Mouse (Mus musculus) cerebellum, adult 18-20 months (tissue): ENCODE data around the gene Ywhae.
A peak's percentile ranks its signal among the peaks of the same experiment; 100 is the strongest.

ENCODE experiments used
- DNase-seq, 2 experiments: peaks; one replicate each; pipeline ENCODE4 v3.0.0; 2021

Gene Ywhae

DNA sequence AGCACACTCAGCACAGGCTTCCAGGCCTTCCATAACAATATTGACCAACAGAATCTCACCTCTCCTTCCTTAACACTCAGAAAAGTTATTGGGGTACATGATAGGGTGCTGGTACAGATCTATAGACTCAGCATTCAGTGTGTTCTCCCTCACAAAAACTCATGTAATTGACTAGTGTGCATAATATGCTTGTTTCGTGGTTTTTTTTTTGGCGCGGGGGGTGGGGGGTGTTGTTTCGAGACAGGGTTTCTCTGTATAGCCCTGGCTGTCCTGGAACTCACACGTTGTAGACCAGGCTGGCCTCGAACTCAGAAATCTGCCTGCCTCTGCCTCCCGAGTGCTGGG lies 5.8 kb downstream of the Ywhae start:
- DNase-seq: no peak

DNA sequence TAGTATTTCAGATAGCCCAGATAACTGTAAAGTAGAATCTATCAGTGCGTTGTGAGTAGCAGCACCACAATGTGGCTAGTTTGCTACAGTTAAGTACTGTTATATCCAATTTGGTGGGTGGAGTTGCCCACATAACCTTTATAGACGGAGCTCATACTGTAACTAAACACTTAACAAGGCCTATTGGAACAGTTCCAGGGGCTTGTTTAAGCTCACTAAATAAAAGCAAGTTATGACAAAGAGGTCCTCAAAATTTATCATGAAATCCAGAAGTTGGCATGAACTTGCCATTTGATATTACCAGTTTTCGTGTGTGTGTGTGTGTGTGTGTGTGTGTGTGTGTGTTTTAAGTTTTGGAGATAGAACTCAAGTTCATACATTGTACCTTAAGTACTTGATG lies 7.5 kb downstream of the Ywhae start:
- no peak for DNase-seq

DNA sequence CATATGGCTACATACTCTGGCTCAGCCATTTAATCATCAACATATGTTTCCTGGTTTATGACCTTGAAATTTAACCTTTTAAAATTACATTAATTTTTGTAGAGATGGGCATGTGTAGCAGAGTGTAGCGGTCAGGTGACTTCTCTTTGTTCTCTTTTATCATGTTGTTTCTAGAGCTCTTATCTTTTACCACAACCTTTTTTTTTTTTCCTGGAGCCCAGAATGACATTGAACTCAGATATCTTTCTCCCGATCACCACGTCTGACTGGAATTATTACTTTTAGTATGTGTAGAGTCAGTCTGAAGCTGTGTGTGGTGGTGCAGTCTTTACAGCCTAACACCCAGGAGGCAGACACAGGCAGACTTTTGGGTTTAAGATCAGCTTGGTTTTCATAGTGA lies 8.9 kb downstream of the Ywhae start:
- DNase-seq: no peak

DNA sequence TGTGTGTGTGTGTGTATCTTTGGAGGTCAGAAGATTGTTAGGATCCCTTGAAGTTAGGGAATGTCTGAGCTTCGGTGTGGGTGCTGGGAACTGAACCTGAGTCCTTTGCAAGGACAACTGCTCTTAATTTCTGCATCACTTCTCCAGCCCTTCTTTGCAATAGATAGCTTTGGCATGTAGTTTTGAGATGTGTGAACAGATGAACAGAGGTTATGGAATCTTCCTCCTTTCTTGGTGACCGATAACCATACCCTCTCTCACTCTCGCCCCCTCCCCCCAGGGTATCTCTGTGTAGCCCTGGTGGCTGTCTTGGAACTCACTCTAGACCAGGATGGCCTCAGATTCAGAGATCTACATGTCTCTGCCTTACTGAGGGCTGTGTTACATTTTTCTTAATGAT lies 12.1 kb downstream of the Ywhae start:
- no peak for DNase-seq

DNA sequence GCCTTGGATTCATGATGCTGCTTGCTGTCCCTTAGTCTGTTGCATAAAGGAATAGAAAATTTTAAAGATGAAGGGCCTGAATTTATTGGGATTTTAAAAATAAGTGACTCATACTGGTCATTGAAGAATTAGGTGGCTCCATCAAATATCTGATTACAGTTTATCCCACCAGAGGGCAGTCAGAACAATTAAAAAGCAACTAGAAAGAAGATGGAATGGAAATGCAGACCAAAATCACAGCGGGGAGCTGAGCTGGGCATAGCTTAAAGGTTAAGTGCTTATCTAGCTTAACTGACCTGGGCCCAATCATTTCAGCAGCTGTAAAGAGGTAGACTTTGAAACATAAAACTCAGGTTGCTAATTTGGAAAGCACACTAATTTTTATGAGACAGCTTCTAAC lies 17.9 kb downstream of the Ywhae start:
- DNase-seq: peak in 1 of 2 experiments; percentile 44

DNA sequence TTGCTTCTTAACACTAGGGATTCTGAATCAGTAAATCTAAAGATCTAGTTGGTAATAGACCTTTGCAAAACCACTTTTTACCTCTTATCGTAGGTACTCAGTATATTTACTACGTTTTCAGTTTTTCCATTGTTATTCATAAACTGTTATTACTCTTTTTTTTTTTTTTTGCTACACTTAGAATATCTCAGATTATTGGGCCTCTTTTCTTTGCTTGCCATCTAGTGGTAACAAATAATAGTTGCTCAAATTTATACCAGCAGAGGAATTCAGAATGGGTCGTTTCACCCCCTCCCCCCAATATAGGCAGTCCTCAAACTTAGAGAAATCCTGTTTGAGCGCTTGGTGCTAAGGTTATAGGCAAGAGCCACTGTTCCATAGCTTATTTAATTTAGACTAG lies 18.4 kb downstream of the Ywhae start:
- no peak for DNase-seq

DNA sequence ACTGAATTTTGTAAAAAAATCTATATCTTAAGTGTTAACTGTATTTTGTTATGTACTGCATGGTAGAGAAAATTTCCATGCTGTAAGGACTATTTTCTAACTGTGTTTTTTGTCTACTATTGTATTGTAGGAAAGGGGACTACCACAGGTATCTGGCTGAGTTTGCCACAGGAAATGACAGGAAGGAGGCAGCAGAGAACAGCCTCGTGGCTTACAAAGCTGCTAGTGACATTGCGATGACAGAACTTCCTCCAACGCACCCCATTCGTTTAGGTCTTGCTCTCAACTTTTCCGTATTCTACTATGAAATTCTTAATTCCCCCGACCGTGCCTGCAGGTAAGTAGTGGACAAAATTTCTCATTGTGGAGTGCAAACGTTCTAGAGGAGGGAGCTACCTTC lies 24.0 kb downstream of the Ywhae start:
- no peak for DNase-seq

DNA sequence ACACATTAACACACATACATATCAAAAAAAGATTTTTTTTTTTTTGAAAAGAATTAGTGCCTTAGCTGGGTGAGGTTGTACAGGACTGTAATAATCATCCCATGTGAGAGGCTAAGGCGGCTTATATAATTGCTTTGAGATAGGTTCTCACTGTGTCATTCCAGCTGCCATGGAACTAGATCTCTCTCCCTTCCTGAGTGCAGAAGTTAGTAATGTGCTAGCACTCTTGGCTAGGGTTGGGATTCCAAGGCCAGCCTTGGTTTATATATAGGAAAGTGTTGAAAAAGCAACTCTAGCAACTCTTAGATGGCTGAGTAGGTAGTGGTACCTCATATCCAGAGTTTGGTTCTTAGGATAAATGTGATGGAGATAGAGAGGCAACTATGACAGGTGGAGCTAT lies 25.9 kb downstream of the Ywhae start:
- no peak for DNase-seq

DNA sequence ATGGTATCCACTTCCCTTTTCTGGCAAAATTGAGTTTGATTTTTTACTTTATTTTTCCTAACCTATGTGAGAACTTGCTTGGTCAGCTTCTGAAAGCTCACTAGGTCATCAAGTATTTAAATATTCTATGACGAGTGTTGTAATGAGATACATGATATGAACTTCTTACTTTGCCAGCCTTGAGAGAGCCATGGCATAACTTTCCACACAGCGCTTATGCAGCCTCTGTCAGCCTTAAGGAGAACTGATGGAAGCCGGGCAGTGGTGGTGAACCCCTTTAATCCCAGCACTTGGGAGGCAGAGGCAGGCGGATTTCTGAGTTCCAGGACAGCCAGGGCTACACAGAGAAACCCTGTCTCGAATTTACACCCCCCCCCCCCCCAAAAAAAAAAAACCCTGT lies 28.1 kb downstream of the Ywhae start:
- DNase-seq: no peak

DNA sequence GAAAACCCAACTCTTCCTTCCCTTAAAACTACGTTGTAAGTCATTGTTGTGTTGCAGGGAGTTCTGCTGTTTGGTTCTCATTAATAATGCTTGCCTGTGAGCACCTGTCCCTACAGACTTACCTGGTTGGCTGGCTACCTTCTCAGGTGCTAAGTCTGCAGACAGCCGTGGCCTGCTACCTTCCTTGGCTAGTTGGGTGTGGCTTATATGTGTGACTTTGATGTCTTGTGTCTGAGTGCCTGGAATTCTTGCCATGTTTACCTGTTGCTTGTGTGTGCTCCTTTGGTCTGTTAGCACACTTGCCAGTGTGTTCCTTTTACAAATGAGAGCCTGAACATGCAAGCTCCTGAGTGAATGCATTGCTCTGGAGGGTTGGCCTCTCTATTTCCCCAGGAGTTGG lies 30.0 kb downstream of the Ywhae start:
- no peak for DNase-seq

DNA sequence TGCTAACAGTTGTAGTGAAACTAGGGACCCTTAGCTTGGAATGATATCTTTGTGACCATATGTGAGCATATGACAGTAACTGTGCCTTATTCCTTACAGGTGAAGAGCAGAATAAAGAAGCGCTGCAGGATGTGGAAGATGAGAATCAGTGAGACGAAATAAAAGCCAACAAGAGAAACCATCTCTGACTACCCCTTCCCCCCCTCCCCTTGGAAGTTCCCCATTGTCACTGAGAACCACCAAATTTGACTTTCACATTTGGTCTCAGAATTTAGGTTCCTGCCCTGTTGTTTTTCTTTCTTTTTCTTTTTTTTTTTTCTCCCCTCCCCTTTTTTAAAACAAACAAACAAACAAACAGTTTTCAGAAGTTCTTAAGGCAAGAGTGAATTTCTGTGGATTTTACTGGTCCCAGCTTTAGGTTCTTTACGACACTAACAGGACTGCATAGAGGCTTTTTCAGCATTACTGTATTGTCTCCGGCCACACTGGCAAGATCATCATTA lies 31.9 kb downstream of the Ywhae start:
- DNase-seq: no peak

DNA sequence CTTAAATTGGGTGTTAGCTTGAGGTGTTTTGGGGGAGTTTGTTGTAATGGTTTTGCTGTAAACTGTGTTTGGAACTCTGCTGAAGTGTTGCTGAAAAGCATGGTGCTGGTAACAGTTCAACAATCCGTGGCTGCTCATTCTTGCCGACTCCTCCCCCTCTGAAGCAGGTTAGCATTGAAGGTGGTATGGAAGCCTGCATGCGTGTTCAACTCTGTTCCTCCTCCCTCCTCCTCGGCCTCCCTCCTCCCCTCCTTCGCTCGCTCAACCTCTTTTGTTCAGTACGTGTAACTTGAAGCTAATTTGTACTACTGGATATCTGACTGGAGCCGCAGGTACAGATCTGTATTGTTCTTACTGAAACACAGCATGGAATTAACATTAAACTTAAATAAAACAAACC lies 32.5 kb downstream of the Ywhae start:
- DNase-seq: no peak

DNA sequence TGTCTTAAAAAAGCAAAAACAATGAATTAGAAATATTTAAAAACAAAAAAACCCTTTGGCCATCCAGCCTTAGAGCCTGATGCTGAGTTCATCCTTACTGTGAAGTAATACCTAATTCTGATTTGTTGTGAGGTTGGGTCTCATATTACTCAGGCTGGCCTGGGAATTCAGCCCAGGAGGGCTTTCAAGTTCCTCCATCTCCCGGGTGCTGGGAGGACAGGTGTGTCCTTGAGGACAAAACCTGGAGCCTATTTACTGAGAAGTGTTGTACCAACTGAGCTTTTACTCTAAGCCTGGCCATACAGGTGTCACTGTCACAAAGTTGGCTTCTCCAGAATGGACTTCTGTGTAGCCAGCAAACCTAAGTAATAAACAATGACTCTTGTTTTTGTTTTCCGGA lies 34.3 kb downstream of the Ywhae start:
- no peak for DNase-seq

DNA sequence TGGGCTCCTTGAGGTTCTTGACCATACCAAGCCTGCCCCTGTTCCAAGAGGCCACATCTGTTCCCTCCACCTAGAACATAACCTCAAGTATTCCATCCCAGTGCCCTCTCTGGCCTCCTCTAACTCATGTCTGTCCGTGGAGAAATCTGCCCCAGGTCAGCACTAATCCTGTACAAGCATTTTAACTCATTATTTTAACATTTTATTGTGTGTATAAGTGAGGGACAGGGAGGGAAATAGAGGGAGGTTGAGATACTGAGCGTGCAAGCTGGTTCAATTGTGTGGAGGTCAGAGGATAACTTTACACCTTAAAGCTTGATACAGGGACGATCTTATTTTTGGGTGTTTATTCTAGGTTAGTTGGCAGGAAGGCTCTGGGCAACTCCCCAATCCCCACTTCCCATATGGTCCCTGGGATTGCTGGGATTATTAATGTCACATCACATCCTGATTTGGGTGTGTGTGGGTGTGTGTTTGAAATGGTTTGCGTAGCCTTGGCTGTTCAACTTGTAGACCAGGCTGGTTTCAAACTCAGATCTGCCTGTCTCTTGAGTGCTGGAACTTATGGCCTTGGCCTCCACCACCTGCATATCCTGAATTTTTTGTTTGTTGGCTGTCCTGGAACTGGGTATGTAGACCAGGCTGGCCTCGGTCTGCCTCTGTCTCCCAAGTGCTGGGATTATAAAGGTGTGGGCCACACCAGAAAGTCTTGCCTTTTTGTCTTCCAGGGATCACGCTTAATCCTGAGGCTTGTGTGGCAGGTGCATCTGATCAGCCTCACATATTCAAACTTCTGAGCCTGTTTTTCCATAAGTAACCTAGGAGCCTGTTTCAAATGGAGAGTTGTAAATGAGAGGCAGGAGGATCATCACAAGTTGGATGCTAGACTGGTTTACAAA lies 35.7 kb downstream of the Ywhae start:
- no peak for DNase-seq

DNA sequence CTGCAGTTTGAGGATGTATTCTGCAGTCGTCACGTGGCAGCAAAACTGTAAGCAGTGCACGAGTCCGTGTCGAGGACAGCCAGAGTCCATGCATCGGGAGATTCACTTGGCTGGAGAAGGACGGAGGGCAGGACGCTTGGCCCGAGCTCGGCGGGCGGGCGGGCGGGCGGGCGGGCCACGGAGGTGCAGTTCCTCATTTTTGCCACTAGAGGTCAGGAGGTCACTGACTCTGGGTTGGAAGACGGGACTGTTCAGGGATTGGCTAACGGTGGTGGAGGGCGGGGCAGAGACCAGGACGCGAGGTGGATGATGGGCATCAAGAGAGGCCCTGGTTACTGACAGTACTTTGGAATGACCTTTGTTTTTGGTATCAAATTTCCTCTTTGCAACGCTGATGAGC lies 36.5 kb downstream of the Ywhae start:
- peak; percentile 85 to 92 for DNase-seq

DNA sequence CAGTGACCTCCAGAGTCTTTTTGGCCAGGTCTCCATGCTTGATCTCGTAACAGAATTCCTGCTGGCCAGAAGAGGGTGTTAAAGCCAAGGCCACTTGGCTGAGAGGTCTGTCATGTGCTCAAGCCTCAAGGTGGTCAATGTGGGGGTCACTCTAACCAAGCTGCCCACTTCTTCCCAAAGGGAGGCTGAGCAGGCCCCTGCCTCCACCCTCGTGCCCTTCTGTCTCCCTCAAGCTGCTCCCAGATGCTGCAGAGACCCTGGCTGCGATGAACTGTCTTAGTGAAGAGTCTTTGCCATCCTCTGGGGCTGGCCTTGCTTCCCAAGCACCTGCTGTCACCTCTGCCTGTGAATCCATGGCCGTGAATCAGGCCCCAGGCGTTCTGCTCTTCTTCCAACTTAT lies 39.9 kb downstream of the Ywhae start:
- no peak for DNase-seq

DNA sequence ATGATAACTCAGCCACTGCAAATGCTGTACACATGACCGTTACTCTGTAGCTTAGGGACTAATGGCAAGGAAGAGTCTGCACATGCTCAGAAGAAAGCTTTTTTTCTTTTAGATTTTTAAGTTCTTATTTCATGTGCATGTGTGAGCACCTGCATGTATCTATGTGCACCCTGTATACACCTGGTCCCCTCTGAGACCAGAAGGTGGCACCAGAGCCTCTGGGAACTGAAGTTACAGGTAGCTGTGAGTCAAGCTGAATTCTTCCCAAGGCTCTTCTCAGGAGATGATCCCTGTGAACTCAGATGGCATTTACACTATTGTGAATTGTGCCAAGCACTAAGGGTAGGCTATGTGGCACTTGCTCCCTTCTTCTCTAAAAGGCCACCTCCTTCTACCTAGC lies 43.2 kb downstream of the Ywhae start:
- DNase-seq: no peak

DNA sequence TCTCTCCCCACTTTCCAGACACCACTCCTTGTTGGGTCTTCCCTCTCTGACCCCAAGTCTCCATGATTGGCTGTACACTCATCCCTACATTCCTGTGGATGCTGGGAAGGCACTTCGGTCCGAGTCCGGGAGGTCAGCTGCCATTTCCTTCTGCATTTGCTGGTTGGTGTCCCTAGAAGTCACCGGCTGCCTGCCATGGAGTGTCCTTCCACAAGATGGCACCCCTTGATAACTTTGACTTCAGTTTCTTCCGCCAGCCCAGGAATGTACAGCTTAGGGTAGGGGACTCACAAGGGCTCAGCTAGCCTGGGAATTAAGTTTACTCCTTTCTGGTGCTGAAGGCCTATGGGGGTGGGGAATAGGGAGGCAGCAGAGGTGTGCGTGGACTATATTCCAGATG lies 49.2 kb downstream of the Ywhae start:
- DNase-seq: peak; percentile 76 to 81

DNA sequence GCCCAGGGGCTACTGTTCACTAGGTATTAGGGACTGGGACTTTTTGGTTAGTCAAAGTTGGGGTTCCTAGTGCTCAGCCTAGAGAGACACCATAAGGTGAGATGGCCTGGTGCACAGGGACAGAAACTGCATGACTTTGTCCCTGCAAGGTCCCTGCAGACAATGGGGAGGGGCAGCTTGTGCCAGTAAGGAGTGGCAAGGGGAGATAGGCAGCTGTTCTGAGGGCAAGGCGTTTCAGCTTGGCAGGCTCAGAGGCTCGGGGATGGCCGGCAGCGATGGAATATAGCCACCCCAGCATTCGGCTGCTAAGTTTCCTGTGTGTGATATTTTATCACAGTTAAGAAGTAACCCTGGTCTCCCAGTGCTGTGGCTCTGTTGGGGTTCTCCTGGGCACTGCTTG lies 51.1 kb downstream of the Ywhae start:
- DNase-seq: no peak

DNA sequence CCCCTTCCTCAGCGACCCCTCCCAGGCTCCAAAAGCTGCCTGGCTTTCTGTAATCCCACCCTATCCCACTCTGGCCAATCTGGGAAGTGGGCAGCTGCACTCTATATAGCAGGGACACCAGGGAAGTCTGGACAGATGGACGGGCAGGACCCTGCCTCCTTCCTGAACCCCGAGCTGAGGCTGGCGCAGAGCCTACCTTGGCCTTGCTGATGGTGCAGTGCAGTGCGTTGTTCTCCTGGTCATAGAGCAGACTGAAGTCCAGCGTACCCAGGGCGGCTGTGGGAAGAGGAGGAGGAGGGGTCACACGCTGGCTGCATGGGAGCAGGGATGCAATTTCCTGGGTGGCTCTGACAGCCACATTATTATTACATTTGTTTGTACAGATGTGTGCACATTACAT lies 53.2 kb downstream of the Ywhae start:
- DNase-seq: no peak

DNA sequence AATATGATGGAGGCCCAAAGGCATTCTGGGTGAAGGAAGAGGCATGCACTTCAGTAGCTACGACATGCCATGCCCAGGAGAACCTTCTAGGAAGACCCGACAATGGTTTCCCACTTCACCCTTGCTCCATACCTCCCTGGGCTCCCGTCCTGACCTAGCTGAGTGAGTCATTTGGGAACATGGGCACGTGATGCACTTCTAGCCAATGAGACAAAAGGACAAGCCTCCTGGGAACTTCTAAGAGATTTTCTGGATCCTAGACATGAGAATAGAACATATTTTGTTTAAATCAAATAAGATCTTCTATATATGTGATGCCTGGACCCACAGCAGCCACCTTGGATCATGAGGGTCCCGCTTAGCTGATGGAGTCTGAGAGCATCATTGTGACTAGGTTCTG lies 59.9 kb downstream of the Ywhae start:
- no peak for DNase-seq

DNA sequence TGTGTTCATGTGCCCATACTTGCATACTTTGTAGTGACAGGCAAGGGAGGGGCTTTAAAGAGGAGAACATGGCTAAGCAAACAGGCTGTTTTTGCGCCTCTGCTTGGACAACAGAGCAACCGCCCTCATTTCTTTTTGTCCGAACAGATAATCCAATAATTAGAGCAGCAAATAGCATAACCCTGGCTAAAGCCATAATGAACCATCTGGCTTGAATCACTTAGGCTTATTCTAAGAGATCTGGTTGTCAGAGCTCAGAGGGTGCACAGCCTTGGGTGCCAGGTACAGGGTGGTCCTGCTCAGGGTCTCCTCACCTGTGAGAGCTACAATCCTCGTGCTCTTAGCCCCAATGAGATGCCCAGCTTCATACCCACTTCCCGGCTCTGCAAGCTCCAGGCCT lies 60.7 kb downstream of the Ywhae start:
- no peak for DNase-seq

DNA sequence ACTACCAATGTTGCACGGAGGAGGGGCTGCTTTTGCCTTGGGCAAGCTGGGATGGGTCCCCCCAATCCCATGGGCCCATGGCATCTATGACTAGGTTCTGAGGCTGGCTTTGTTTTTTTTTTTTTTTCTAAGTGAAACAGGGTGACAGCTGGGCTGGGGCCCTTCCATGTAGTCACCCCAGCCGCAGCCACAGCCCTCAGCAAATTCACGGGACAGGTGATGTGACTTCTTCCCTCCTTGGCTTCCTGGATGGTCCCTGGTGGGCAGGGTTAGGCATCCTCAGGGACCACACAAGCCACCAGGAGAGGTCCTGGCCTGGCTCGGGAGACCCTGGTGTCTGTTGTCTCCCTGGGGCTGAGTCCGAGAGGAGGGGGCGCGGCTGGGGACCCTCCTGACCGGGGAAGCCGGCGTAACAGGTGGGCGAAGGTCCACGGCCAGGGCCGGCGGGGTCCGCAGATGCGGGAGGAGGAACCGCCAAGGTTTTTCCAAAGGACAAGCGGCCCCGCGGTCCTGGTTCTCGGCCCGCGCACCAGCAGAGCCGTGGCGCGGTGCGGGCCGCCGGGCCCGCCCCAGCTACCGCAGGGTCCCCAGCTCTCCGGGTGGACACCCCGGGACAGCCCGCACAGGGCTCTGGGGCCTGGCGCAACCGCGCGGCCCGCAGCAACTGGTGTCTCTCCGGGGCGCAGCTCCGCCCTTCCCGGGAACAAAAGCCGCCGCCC lies 62.1 kb downstream of the Ywhae start:
- peak in 1 of 2 experiments; percentile 28 for DNase-seq

DNA sequence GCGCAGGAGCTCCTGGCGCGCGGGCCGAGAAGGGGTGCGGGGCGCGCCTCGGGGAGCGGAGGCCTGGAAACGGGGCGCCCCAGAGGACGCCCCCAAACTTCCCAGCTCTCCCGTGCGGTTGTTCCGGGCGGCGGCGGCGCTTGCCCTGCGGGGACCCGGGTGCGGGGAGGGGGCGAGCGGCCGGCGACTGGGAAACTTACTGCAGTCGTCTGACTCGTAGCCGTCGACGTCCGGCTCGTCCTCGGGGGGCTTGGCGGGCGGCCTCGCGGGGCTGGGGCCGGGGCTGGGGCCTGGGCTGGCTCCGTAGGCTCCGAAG lies 62.6 kb downstream of the Ywhae start:
- DNase-seq: no peak

DNA sequence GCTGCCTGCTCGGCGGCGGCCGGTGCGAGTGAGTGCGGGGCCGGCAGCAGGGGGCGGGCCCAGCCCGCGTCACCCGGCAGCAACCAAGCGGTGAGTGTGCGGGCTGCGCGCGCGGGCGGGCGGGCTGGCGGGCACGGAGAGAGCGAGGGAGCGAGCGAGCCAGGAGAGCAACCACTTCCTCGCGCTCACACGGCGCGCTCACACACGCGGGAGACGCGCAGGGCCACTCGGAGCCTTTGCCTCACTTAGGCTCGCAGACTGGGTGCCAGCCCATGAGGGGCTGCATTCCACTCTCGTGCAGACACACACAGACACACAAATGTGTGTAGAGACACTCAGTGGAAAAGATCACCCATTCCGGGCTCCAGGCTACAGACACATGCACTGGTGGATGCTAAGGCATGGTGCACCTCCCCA lies 63.4 kb downstream of the Ywhae start, which contains the start of gene Doc2b:
Doc2b (minus strand) TSS at position 21 of the 417 bp plus-strand sequence.
- peak; percentile 66 to 67 for DNase-seq
